In genomic region chr11:69855347-69855746, GRCm38 (mm10) we compare ENCODE assay signal across 9 mouse cellular contexts. TPM values are rescaled to one million over a fixed set of nuclear protein-coding genes. Genes with fewer than 3 reads are reported as not detected.
A peak's percentile ranks its signal among the peaks of the same experiment; 100 is the strongest.
DNase-seq lines count a peak whose midpoint lies in the region; ATAC-seq and TF ChIP-seq lines count a peak whose summit lies in the region.
"Had no signal": no experiment of that assay in that cellular context is flagged by ENCODE, and none has a peak within 500 bp of the region (broad histone marks: within the 10 kb centered on the region; RNA-seq: fewer than 3 reads in every experiment).

No protein-coding gene starts in this region.

- peak overlapping the region in 1 of 2 experiments; percentile 37; a peak in 1 of 4 replicates for H3K4me3 ChIP-seq in liver, embryonic 14.5 days (ENCODE audit: insufficient read depth in 1 of 2, low read depth in 2 of 2, low read length in 2 of 2)

- peak; percentile 67 for DNase-seq in A20 (ENCODE audit: low read depth, low spot score)
- peak; percentile 51 for DNase-seq in CD4-positive helper T cell, adult 2 months (ENCODE audit: low read depth, low spot score)
- peak; percentile 52 to 58 for DNase-seq in heart, postnatal 14 days
- no peak for DNase-seq in liver, embryonic 14.5 days (ENCODE audit: low read depth in 3 of 3, low spot score in 3 of 3)
- DNase-seq in spleen, postnatal 4 days (ENCODE audit: low spot score in 2 of 2), result peak; percentile 79 to 90
- no peak for DNase-seq in right cerebral cortex, adult 18-20 months

- intact Hi-C loops in heart, postnatal 14 days (cut with DNase I), result no loop called here

- H3K27me3 ChIP-seq in liver, embryonic 14.5 days (ENCODE audit: control insufficient read depth, insufficient read depth, low read length), result peaks cover 11% of the 10 kb centered on the region

- TF ChIP-seq CTCF in liver, embryonic 14.5 days (IDR thresholded peaks at IDR 0.05; ENCODE audit: low read depth), result peak; percentile 92

- H3K27ac ChIP-seq in liver, embryonic 14.5 days, result peak overlapping the region; percentile 99

- peaks cover 39 to 46% of the 10 kb centered on the region in 2 experiments for H3K4me1 ChIP-seq in liver, embryonic 14.5 days (replicated peaks; ENCODE audit: control insufficient read depth in 2 of 2, insufficient read depth in 2 of 2, low read length in 1 of 2)

- 20% methylated on average over 16 of the region's 16 CpGs for WGBS in liver, embryonic 14.5 days (ENCODE audit: insufficient replicate concordance)

- no peak for TF ChIP-seq EP300 in liver, embryonic 14.5 days (IDR thresholded peaks at IDR 0.05; ENCODE audit: low read depth)

- peak; percentile 30 for ATAC-seq in common myeloid progenitor, adult 5-6 weeks (replicated peaks; ENCODE audit: low read depth, poor library complexity, severe bottlenecking)
- peak; percentile 19; the same call in 1 of the 2 replicates for ATAC-seq in liver, embryonic 14.5 days (ENCODE audit: insufficient read depth)

- no peaks in the 10 kb centered on the region for H3K9me3 ChIP-seq in liver, embryonic 14.5 days (ENCODE audit: control insufficient read depth, low read length)

- H3K9ac ChIP-seq in liver, embryonic 14.5 days (replicated peaks), result peak overlapping the region; percentile 66; the same call in 1 of the 2 replicates

- H3K4me2 ChIP-seq in liver, embryonic 14.5 days (ENCODE audit: low read depth), result peak overlapping the region; percentile 86

- peaks cover 13% of the 10 kb centered on the region for H3K36me3 ChIP-seq in liver, embryonic 14.5 days (replicated peaks; ENCODE audit: control insufficient read depth, insufficient read depth, low read depth)

RNA-seq across cellular contexts. Expression of gene Tnk1, which starts 3.2 kb away (rescaled TPM):
- not detected in 2 replicates for total RNA-seq in common myeloid progenitor, adult 5-6 weeks (2017)
- under 1 TPM in 1 of 2 experiments, not detected in 1; 0.24 TPM for total RNA-seq in heart, postnatal 14 days (2021)
- 1.2 TPM in 2 replicates for polyA plus RNA-seq in liver, embryonic 14.5 days (2012; rRNA removed)
- polyA plus RNA-seq in liver, embryonic 14.5 days (2014; fragmentation: Nextera tagmentation; extraction: Ambion mirVana), result 0.43 and 0.80 TPM in 2 replicates
- total RNA-seq: heart, adult 18-20 months had no signal

RNA-seq across cellular contexts. Expression of gene Plscr3, which starts 9.2 kb away (rescaled TPM):
- 24.6 and 31.0 TPM in 2 replicates for total RNA-seq in common myeloid progenitor, adult 5-6 weeks (2017)
- total RNA-seq in heart, postnatal 14 days (2021), result 10 to 100 TPM; 34.0 to 35.9 TPM
- 18.0 and 20.0 TPM in 2 replicates for polyA plus RNA-seq in liver, embryonic 14.5 days (2012; rRNA removed)
- 22.8 and 25.0 TPM in 2 replicates for polyA plus RNA-seq in liver, embryonic 14.5 days (2014; fragmentation: Nextera tagmentation; extraction: Ambion mirVana)

RNA-seq across cellular contexts. Expression of gene Tmem256, which starts 17.0 kb away (rescaled TPM):
- 245 and 258 TPM in 2 replicates for total RNA-seq in common myeloid progenitor, adult 5-6 weeks (2017)
- 100 to 1,000 TPM; 134 to 138 TPM for total RNA-seq in heart, postnatal 14 days (2021)
- polyA plus RNA-seq in liver, embryonic 14.5 days (2012; rRNA removed), result 143 and 197 TPM in 2 replicates
- polyA plus RNA-seq in liver, embryonic 14.5 days (2014; fragmentation: Nextera tagmentation; extraction: Ambion mirVana), result 384 and 393 TPM in 2 replicates

RNA-seq across cellular contexts. Expression of gene Nlgn2, which starts 17.8 kb away (rescaled TPM):
- total RNA-seq in common myeloid progenitor, adult 5-6 weeks (2017), result 6.5 and 8.6 TPM in 2 replicates
- total RNA-seq in heart, postnatal 14 days (2021), result 10 to 100 TPM in 1 of 2 experiments, 1 to 10 TPM in 1; 7.9 to 10.4 TPM
- 2.0 and 2.2 TPM in 2 replicates for polyA plus RNA-seq in liver, embryonic 14.5 days (2012; rRNA removed)
- 0.48 and 0.76 TPM in 2 replicates for polyA plus RNA-seq in liver, embryonic 14.5 days (2014; fragmentation: Nextera tagmentation; extraction: Ambion mirVana)

RNA-seq across cellular contexts. Expression of gene Tmem95, which starts 22.5 kb away (rescaled TPM):
- total RNA-seq in common myeloid progenitor, adult 5-6 weeks (2017), result not detected in 2 replicates
- total RNA-seq in heart, postnatal 14 days (2021), result not detected
- polyA plus RNA-seq in liver, embryonic 14.5 days (2012; rRNA removed), result not detected in 2 replicates
- not detected in 2 replicates for polyA plus RNA-seq in liver, embryonic 14.5 days (2014; fragmentation: Nextera tagmentation; extraction: Ambion mirVana)
- total RNA-seq: heart, adult 18-20 months had no signal
- polyA plus RNA-seq: stomach, embryonic 14.5 days had no signal

Comparison
In these comparisons a context has a peak if more than half of its experiments do, and no peak if none do; other contexts are left out.
1. DNase-seq: peak in A20 (single experiment), CD4-positive helper T cell, adult 2 months (single experiment), heart, postnatal 14 days (2 of 2) and spleen, postnatal 4 days (2 of 2); none in liver, embryonic 14.5 days (0 of 3) and right cerebral cortex, adult 18-20 months (single experiment).